Mouse (Mus musculus): Measurements from ENCODE around the gene Kcnd3. TPM values are rescaled to one million over a fixed set of nuclear protein-coding genes. Genes with fewer than 3 reads are reported as not detected.

The Kcnd3 gene
- total and polyA plus RNA-seq, 3 experiments: 0.05 TPM; not detected in 2

GRCm38 (mm10) chr3:105472564-105472963 lies 20.4 kb downstream of the Kcnd3 start:
- Histone ChIP-seq H3K4me1 (ENCODE audit: insufficient read depth, low read depth, low read length) (no peaks in the 10 kb centered on the region), H3K27me3 (ENCODE audit: insufficient read depth, low read length) (no peaks in the 10 kb centered on the region)
- TF ChIP-seq GATA2 (IDR thresholded peaks at IDR 0.05; ENCODE audit: borderline replicate concordance, low read depth, low read length) (no peak), POLR2AphosphoS5 (IDR thresholded peaks at IDR 0.05; ENCODE audit: insufficient replicate concordance, low read depth, low read length) (no peak), CTCF (IDR thresholded peaks at IDR 0.05; ENCODE audit: low read depth, low read length) (no peak), GATA1 (IDR thresholded peaks at IDR 0.05; ENCODE audit: borderline replicate concordance, low read length) (no peak), TAL1 (conservative IDR thresholded peaks at IDR 0.05; ENCODE audit: low read depth, low read length) (no peak)

GRCm38 (mm10) chr3:105476408-105476807 lies 24.3 kb downstream of the Kcnd3 start:
- no peaks in the 10 kb centered on the region for H3K9me3 ChIP-seq (replicated peaks)
- no peak overlapping the region for H3K4me3 ChIP-seq (ENCODE audit: low read depth, low read length)
- H3K4me1 ChIP-seq (ENCODE audit: insufficient read depth, low read depth, low read length): no peaks in the 10 kb centered on the region
- DNase-seq (ENCODE audit: low spot score): no peak
- H3K27me3 ChIP-seq (ENCODE audit: insufficient read depth, low read length): peaks cover 2% of the 10 kb centered on the region; the same call in 1 of the 2 replicates
- ATAC-seq (ENCODE audit: extremely low read depth, insufficient number of reproducible peaks, low FRiP score, poor library complexity, severe bottlenecking): no peak
- no peaks in the 10 kb centered on the region for H3K36me3 ChIP-seq (replicated peaks)
- TF ChIP-seq POLR2AphosphoS5 (IDR thresholded peaks at IDR 0.05; ENCODE audit: insufficient replicate concordance, low read depth, low read length): no peak
- no peak for TF ChIP-seq CTCF (IDR thresholded peaks at IDR 0.05; ENCODE audit: low read depth, low read length)
- TF ChIP-seq GATA1 (IDR thresholded peaks at IDR 0.05; ENCODE audit: borderline replicate concordance, low read length): no peak
- TF ChIP-seq GATA2 (IDR thresholded peaks at IDR 0.05; ENCODE audit: borderline replicate concordance, low read depth, low read length): no peak
- no peak for TF ChIP-seq TAL1 (conservative IDR thresholded peaks at IDR 0.05; ENCODE audit: low read depth, low read length)

More at GRCm38 (mm10) chr3:105472564-105472963, 20.4 kb downstream of the Kcnd3 start:
- H3K36me3 ChIP-seq (replicated peaks): no peaks in the 10 kb centered on the region
- DNase-seq (ENCODE audit: low spot score) (no peak), ATAC-seq (ENCODE audit: extremely low read depth, insufficient number of reproducible peaks, low FRiP score, poor library complexity, severe bottlenecking) (no peak)
- H3K9me3 ChIP-seq (replicated peaks): no peaks in the 10 kb centered on the region
- no peak overlapping the region for H3K4me3 ChIP-seq (ENCODE audit: low read depth, low read length)

DNA sequence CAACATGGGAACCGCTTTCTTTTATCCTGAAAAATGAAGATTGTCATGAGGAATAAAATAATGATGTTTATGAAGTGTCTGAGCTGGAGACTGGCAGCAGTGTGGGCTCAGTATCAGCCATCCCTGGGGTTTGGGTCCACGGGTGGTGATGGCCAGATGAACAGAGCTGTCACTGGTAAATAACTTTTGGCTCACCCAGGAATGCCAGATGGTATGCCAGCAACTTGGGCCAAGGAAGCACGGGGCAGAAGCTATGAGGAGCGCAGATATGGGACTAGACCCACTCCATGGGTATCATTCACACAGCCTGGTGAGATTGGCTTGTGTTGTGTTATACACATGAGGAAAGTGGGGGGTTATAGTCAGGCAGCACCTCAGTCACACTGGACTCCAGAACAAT lies 26.7 kb downstream of the Kcnd3 start:
- Histone ChIP-seq H3K27me3 (ENCODE audit: insufficient read depth, low read length) (peaks cover 2% of the 10 kb centered on the region; the same call in 1 of the 2 replicates), H3K4me1 (ENCODE audit: insufficient read depth, low read depth, low read length) (no peaks in the 10 kb centered on the region), H3K4me3 (ENCODE audit: low read depth, low read length) (no peak overlapping the region), H3K36me3 (replicated peaks) (no peaks in the 10 kb centered on the region), H3K9me3 (replicated peaks) (no peaks in the 10 kb centered on the region)
- DNase-seq (ENCODE audit: low spot score) (no peak), ATAC-seq (ENCODE audit: extremely low read depth, insufficient number of reproducible peaks, low FRiP score, poor library complexity, severe bottlenecking) (no peak)
- TF ChIP-seq GATA2 (IDR thresholded peaks at IDR 0.05; ENCODE audit: borderline replicate concordance, low read depth, low read length) (no peak), POLR2AphosphoS5 (IDR thresholded peaks at IDR 0.05; ENCODE audit: insufficient replicate concordance, low read depth, low read length) (no peak), GATA1 (IDR thresholded peaks at IDR 0.05; ENCODE audit: borderline replicate concordance, low read length) (no peak), TAL1 (conservative IDR thresholded peaks at IDR 0.05; ENCODE audit: low read depth, low read length) (no peak), CTCF (IDR thresholded peaks at IDR 0.05; ENCODE audit: low read depth, low read length) (no peak)

- TF ChIP-seq TAL1 (conservative IDR thresholded peaks at IDR 0.05; ENCODE audit: low read depth, low read length) (no peak), GATA1 (IDR thresholded peaks at IDR 0.05; ENCODE audit: borderline replicate concordance, low read length) (no peak), GATA2 (IDR thresholded peaks at IDR 0.05; ENCODE audit: borderline replicate concordance, low read depth, low read length) (no peak), CTCF (IDR thresholded peaks at IDR 0.05; ENCODE audit: low read depth, low read length) (no peak), POLR2AphosphoS5 (IDR thresholded peaks at IDR 0.05; ENCODE audit: insufficient replicate concordance, low read depth, low read length) (no peak)
- Histone ChIP-seq H3K4me1 (ENCODE audit: insufficient read depth, low read depth, low read length) (no peaks in the 10 kb centered on the region), H3K27me3 (ENCODE audit: insufficient read depth, low read length) (peaks cover 2% of the 10 kb centered on the region; the same call in 1 of the 2 replicates), H3K36me3 (replicated peaks) (no peaks in the 10 kb centered on the region), H3K4me3 (ENCODE audit: low read depth, low read length) (no peak overlapping the region), H3K9me3 (replicated peaks) (no peaks in the 10 kb centered on the region)
- ATAC-seq (ENCODE audit: extremely low read depth, insufficient number of reproducible peaks, low FRiP score, poor library complexity, severe bottlenecking) (no peak), DNase-seq (ENCODE audit: low spot score) (no peak)
These were observed 29.3 kb downstream of the Kcnd3 start for GRCm38 (mm10) chr3:105481419-105481818.

DNA sequence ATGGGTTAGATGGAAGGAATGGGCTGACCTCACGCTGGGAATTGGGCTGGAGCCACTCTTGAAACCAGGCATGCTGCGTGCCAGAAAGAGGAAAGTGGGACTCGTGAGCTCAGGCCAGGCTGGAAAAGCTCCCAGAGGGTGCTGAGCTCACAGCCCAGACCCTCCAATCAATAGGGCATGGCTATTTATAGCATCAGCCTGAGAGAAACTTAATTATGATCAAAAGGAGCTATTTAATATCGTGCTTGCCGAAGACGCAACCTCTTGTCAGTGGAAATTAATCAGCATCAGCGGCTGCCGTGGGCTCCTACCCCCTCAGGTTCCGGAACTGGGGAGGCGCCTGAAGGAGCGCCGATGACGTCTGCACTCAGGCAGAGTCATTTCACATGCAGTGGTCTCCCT lies 31.5 kb downstream of the Kcnd3 start:
- H3K36me3 ChIP-seq (replicated peaks): no peaks in the 10 kb centered on the region
- ATAC-seq (ENCODE audit: extremely low read depth, insufficient number of reproducible peaks, low FRiP score, poor library complexity, severe bottlenecking): no peak

DNA sequence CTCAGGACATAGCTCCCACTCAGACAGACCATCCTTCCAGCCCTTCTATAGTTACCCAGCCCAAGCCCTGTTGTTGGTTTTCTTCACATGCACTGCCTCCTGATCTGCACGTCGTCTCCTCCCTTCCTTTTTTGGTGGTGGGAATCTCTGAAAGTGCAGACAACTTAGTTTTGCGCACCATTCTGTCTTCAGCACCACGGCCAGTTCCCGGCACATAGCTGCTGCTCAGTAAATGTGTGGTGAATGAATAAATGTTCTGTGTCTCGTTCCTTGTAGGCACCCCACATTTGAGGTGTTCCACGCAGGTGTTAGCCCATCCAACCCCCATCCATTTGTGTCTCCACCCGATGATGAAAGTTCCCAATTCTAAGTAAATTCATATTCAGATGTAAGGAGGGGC lies 35.0 kb downstream of the Kcnd3 start:
- no peaks in the 10 kb centered on the region for H3K27me3 ChIP-seq (ENCODE audit: insufficient read depth, low read length)
- no peak for ATAC-seq (ENCODE audit: extremely low read depth, insufficient number of reproducible peaks, low FRiP score, poor library complexity, severe bottlenecking)
- H3K9me3 ChIP-seq (replicated peaks): no peaks in the 10 kb centered on the region
- TF ChIP-seq GATA2 (IDR thresholded peaks at IDR 0.05; ENCODE audit: borderline replicate concordance, low read depth, low read length) (no peak), CTCF (IDR thresholded peaks at IDR 0.05; ENCODE audit: low read depth, low read length) (no peak), GATA1 (IDR thresholded peaks at IDR 0.05; ENCODE audit: borderline replicate concordance, low read length) (no peak), TAL1 (conservative IDR thresholded peaks at IDR 0.05; ENCODE audit: low read depth, low read length) (no peak), POLR2AphosphoS5 (IDR thresholded peaks at IDR 0.05; ENCODE audit: insufficient replicate concordance, low read depth, low read length) (no peak)
- DNase-seq (ENCODE audit: low spot score): no peak
- no peak overlapping the region for H3K4me3 ChIP-seq (ENCODE audit: low read depth, low read length)
- H3K4me1 ChIP-seq (ENCODE audit: insufficient read depth, low read depth, low read length): no peaks in the 10 kb centered on the region
- no peaks in the 10 kb centered on the region for H3K36me3 ChIP-seq (replicated peaks)

More for the DNA sequence above, 31.5 kb downstream of the Kcnd3 start:
- no peak overlapping the region for H3K4me3 ChIP-seq (ENCODE audit: low read depth, low read length)
- TF ChIP-seq POLR2AphosphoS5 (IDR thresholded peaks at IDR 0.05; ENCODE audit: insufficient replicate concordance, low read depth, low read length): no peak
- TF ChIP-seq GATA2 (IDR thresholded peaks at IDR 0.05; ENCODE audit: borderline replicate concordance, low read depth, low read length): no peak
- no peak for TF ChIP-seq GATA1 (IDR thresholded peaks at IDR 0.05; ENCODE audit: borderline replicate concordance, low read length)
- TF ChIP-seq CTCF (IDR thresholded peaks at IDR 0.05; ENCODE audit: low read depth, low read length): no peak
- no peak for TF ChIP-seq TAL1 (conservative IDR thresholded peaks at IDR 0.05; ENCODE audit: low read depth, low read length)
- H3K4me1 ChIP-seq (ENCODE audit: insufficient read depth, low read depth, low read length): no peaks in the 10 kb centered on the region
- no peaks in the 10 kb centered on the region for H3K27me3 ChIP-seq (ENCODE audit: insufficient read depth, low read length)
- no peak for DNase-seq (ENCODE audit: low spot score)
- no peaks in the 10 kb centered on the region for H3K9me3 ChIP-seq (replicated peaks)
